Comparison of ENCODE assay signal across 10 mouse cellular contexts in the genomic region with DNA sequence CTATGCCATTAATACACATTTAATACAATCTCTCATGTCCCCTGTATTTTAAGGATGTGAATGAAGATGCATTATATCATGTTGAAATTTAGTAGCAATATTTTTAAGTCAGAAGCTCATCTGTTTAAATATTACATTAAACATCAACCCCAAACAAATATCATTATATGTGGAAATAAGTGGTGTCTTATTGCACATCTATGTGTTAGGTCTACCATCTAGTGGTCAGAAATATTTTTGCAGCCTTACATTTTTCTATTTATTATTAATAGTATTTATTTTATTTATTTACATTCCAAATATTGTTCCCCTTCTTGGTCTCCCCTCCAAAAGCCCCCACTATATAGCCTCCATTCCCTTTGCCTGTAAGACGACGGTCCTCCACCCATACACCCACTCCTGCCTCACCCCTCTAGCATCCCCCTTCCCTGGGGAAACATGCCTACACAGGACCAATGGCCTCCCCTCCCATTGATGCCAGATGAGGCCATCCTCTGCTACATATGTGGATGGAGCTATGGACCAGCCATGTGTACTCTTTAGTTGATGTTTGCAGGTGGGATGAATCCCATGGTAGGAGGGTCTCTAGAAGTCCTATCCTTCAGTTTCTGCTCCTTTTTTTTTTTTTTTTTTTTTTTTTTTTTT. TPM values are rescaled to one million over a fixed set of nuclear protein-coding genes. Genes with fewer than 3 reads are reported as not detected.
A peak's percentile ranks its signal among the peaks of the same experiment; 100 is the strongest.
DNase-seq lines count a peak whose midpoint lies in the region; ATAC-seq and TF ChIP-seq lines count a peak whose summit lies in the region.
"Had no signal": no experiment of that assay in that cellular context is flagged by ENCODE, and none has a peak within 500 bp of the region (broad histone marks: within the 10 kb centered on the region; RNA-seq: fewer than 3 reads in every experiment).

No protein-coding gene starts in this region.

- H3K9me3 ChIP-seq in heart, embryonic 12.5 days (replicated peaks), result no peaks in the 10 kb centered on the region
- peaks cover 6% of the 10 kb centered on the region for H3K9me3 ChIP-seq in CH12.LX (replicated peaks; ENCODE audit: low read length)
- H3K9me3 ChIP-seq in forebrain, embryonic 13.5 days (replicated peaks), result no peaks in the 10 kb centered on the region

- dilution Hi-C loops in CH12.LX (cut with MboI; ENCODE audit: extremely low pct_ligation_motif_present, extremely low pct_unique_long_range_greater_than_20kb, low sequenced_read_pairs), result no loop called here

- H3K27ac ChIP-seq in heart, adult 2 months, result no peak overlapping the region
- no peak overlapping the region for H3K27ac ChIP-seq in heart, embryonic 12.5 days (ENCODE audit: poor library complexity, severe bottlenecking)
- H3K27ac ChIP-seq in CH12.LX (ENCODE audit: insufficient read depth, low read depth), result no peak overlapping the region
- no peak overlapping the region for H3K27ac ChIP-seq in forebrain, embryonic 13.5 days

- in situ Hi-C loops in CH12.LX (cut with MboI; ENCODE audit: low pct_ligation_motif_present, low pct_unique_long_range_greater_than_20kb, low sequenced_read_pairs), result no loop called here

- peak; percentile 44 for TF ChIP-seq RAD21 in CH12.LX (IDR thresholded peaks at IDR 0.05; ENCODE audit: low read depth, low read length)

- peak; percentile 62 for TF ChIP-seq CTCF in heart, adult 2 months (IDR thresholded peaks at IDR 0.05)
- peak in 1 of 2 experiments; percentile 29; a peak in 1 of 4 replicates for TF ChIP-seq CTCF in CH12.LX (conservative IDR thresholded peaks at IDR 0.05 in 1 of 2, IDR thresholded peaks at IDR 0.05 in 1 of 2; ENCODE audit: low read depth in 2 of 2, low read length in 2 of 2)

- H3K4me2 ChIP-seq in heart, embryonic 12.5 days, result no peak overlapping the region
- H3K4me2 ChIP-seq in CH12.LX (ENCODE audit: insufficient read depth, low read depth, poor library complexity, severe bottlenecking), result no peak overlapping the region
- no peak overlapping the region for H3K4me2 ChIP-seq in forebrain, embryonic 13.5 days

- no peak for ATAC-seq in heart, embryonic 12.5 days (ENCODE audit: insufficient number of reproducible peaks, low FRiP score)
- ATAC-seq in forebrain, embryonic 13.5 days, result peak; percentile 86
- 0 out of 2 replicates have a peak, but pooled peaks have one; percentile 70 for ATAC-seq in megakaryocyte-erythroid progenitor cell, adult 5-6 weeks (replicated peaks; ENCODE audit: low FRiP score, low TSS enrichment, poor library complexity, severe bottlenecking)

- H3K27me3 ChIP-seq in heart, adult 2 months (ENCODE audit: control insufficient read depth, insufficient read depth, low read length), result no peaks in the 10 kb centered on the region
- H3K27me3 ChIP-seq in heart, embryonic 12.5 days (replicated peaks), result no peaks in the 10 kb centered on the region
- H3K27me3 ChIP-seq in CH12.LX (replicated peaks), result no peaks in the 10 kb centered on the region
- H3K27me3 ChIP-seq in forebrain, embryonic 13.5 days, result no peaks in the 10 kb centered on the region

- no peak overlapping the region for H3K9ac ChIP-seq in heart, adult 2 months (ENCODE audit: low read depth, low read length)
- H3K9ac ChIP-seq in heart, embryonic 12.5 days, result no peak overlapping the region
- H3K9ac ChIP-seq in CH12.LX (ENCODE audit: insufficient read depth, low read depth), result no peak overlapping the region
- H3K9ac ChIP-seq in forebrain, embryonic 13.5 days, result no peak overlapping the region

- 26% methylated on average over 2 of the region's 2 CpGs for WGBS in heart, adult 2 months
- WGBS in heart, embryonic 12.5 days, result 33% methylated on average over 2 of the region's 2 CpGs
- 37% methylated on average over 2 of the region's 2 CpGs for WGBS in forebrain, embryonic 13.5 days

- no peaks in the 10 kb centered on the region for H3K4me1 ChIP-seq in heart, adult 2 months (ENCODE audit: control insufficient read depth, insufficient read depth, low read length)
- H3K4me1 ChIP-seq in heart, embryonic 12.5 days (replicated peaks), result no peaks in the 10 kb centered on the region
- no peaks in the 10 kb centered on the region for H3K4me1 ChIP-seq in CH12.LX (ENCODE audit: control insufficient read depth in 1 of 2, insufficient read depth in 2 of 2)
- no peaks in the 10 kb centered on the region for H3K4me1 ChIP-seq in forebrain, embryonic 13.5 days

- intact Hi-C loops in heart, adult 2 months (cut with DNase I), result loop anchor here (10.0 kb wide), 1 partner anchor 750 kb away; no protein-coding TSS in a partner anchor

- no peak for TF ChIP-seq EP300 in heart, adult 2 months (IDR thresholded peaks at IDR 0.05; ENCODE audit: insufficient read depth, low read depth, low read length)
- no peak for TF ChIP-seq EP300 in CH12.LX (IDR thresholded peaks at IDR 0.05; ENCODE audit: low read length)

- no peaks in the 10 kb centered on the region for H3K79me2 ChIP-seq in heart, adult 2 months (replicated peaks; ENCODE audit: control insufficient read depth, insufficient read depth, low read length)
- no peaks in the 10 kb centered on the region for H3K79me2 ChIP-seq in CH12.LX (replicated peaks; ENCODE audit: control insufficient read depth, extremely low read depth, insufficient read depth, poor library complexity, severe bottlenecking)

- no peak overlapping the region for H3K4me3 ChIP-seq in heart, adult 2 months
- no peak overlapping the region for H3K4me3 ChIP-seq in heart, embryonic 12.5 days
- no peak overlapping the region for H3K4me3 ChIP-seq in CH12.LX (replicated peaks in 1 of 3; ENCODE audit: low read depth in 2 of 3, low read length in 2 of 3, poor library complexity in 1 of 3)
- H3K4me3 ChIP-seq in forebrain, embryonic 13.5 days, result no peak overlapping the region

- no peaks in the 10 kb centered on the region for H3K36me3 ChIP-seq in heart, adult 2 months (ENCODE audit: control insufficient read depth, insufficient read depth, low read length)
- no peaks in the 10 kb centered on the region for H3K36me3 ChIP-seq in heart, embryonic 12.5 days
- no peaks in the 10 kb centered on the region for H3K36me3 ChIP-seq in CH12.LX (replicated peaks in 1 of 2; ENCODE audit: control insufficient read depth in 1 of 2, insufficient read depth in 1 of 2, low read length in 1 of 2)
- H3K36me3 ChIP-seq in forebrain, embryonic 13.5 days (ENCODE audit: poor library complexity, severe bottlenecking), result no peaks in the 10 kb centered on the region

- TF ChIP-seq POLR2A in heart, adult 2 months (IDR thresholded peaks at IDR 0.05; ENCODE audit: insufficient read depth, low read depth, low read length), result no peak
- no peak for TF ChIP-seq POLR2A in CH12.LX (IDR thresholded peaks at IDR 0.05; ENCODE audit: low read depth, low read length)

- DNase-seq in heart, adult 2 months, result no peak
- DNase-seq in CH12.LX (ENCODE audit: extremely low read depth), result no peak
- no peak for DNase-seq in adrenal gland, postnatal 4 days (ENCODE audit: low spot score in 2 of 2)
- DNase-seq in lung, postnatal 10 days, result no peak
- DNase-seq in layer of hippocampus, adult 11-12 months (ENCODE audit: low spot score), result no peak
- DNase-seq: cerebellum, adult 11-12 months had no signal

TF ChIP-seq in CH12.LX, 34 proteins besides CTCF, POLR2A, EP300 and RAD21:
- TF ChIP-seq PAX5 (IDR thresholded peaks at IDR 0.05; ENCODE audit: low read length) (no peak), USF1 (IDR thresholded peaks at IDR 0.05; ENCODE audit: low read depth, low read length) (no peak), ETS1 (conservative IDR thresholded peaks at IDR 0.05; ENCODE audit: low read depth, low read length) (no peak), SIN3A (IDR thresholded peaks at IDR 0.05; ENCODE audit: low read length) (no peak), ZMIZ1 (IDR thresholded peaks at IDR 0.05; ENCODE audit: low read depth, low read length) (no peak), HCFC1 (IDR thresholded peaks at IDR 0.05; ENCODE audit: low read depth, low read length) (no peak), CHD1 (IDR thresholded peaks at IDR 0.05; ENCODE audit: low read depth, low read length) (no peak), UBTF (IDR thresholded peaks at IDR 0.05; ENCODE audit: low read depth, low read length) (no peak), ZNF384 (IDR thresholded peaks at IDR 0.05; ENCODE audit: low read depth, low read length) (no peak), KAT2A (IDR thresholded peaks at IDR 0.05; ENCODE audit: insufficient replicate concordance, low read length) (no peak), NELFE (IDR thresholded peaks at IDR 0.05; ENCODE audit: low read depth, low read length) (no peak)

RNA-seq across cellular contexts. Expression of a gene that starts 45.3 kb away (rescaled TPM):
- total RNA-seq in heart, adult 2 months (2021), result 1 to 10 TPM in 1 of 2 experiments, under 1 TPM in 1; 0.66 to 1.0 TPM
- polyA plus RNA-seq in heart, adult 2 months (2012; rRNA removed), result 0.41 and 0.97 TPM in 2 replicates
- polyA plus RNA-seq in heart, embryonic 12.5 days (2016; fragmentation: Nextera tagmentation; extraction: Ambion mirVana), result 10.1 and 10.2 TPM in 2 replicates
- 0.13 and 0.21 TPM in 2 replicates for total RNA-seq in CH12.LX (2012; rRNA removed)
- not detected in 2 replicates for total RNA-seq in CH12.LX (2014; rRNA removed)
- polyA plus RNA-seq in CH12.LX (2012; ENCODE audit: insufficient read length, low read depth), result not detected in 2 replicates
- polyA plus RNA-seq in forebrain, embryonic 13.5 days (2015; fragmentation: Nextera tagmentation; extraction: Ambion mirVana), result 10.1 and 16.9 TPM in 2 replicates
- not detected in 2 replicates for total RNA-seq in megakaryocyte-erythroid progenitor cell, adult 5-6 weeks (2014; fragmentation: Nextera tagmentation)
- total RNA-seq in megakaryocyte-erythroid progenitor cell, adult 5-6 weeks (2017), result not detected in 2 replicates
- total RNA-seq in adrenal gland, postnatal 4 days (2021), result under 1 TPM; 0.31 to 0.48 TPM
- total RNA-seq: gastrocnemius, adult 8-10 months had no signal
